Mouse (Mus musculus) G1E (cell line): ENCODE measurements around the gene Paxx. TPM values are rescaled to one million over a fixed set of nuclear protein-coding genes. Genes with fewer than 3 reads are reported as not detected.
A peak's percentile ranks its signal among the peaks of the same experiment; 100 is the strongest.

Source experiments
- ATAC-seq: 2 replicates; pipeline ENCODE4 v1.8.0; 2016; ENCODE audit warnings: mild to moderate bottlenecking; ENCODE audit not compliant: insufficient number of reproducible peaks, poor library complexity, low FRiP score, severe bottlenecking; ENCODE audit errors: extremely low read depth
- DNase-seq: peaks from one replicate; pipeline ENCODE4 v3.0.0; 2012; ENCODE audit warnings: low spot score
- H3K27me3 ChIP-seq: 2 replicates; pipeline ENCODE4 v1.6.1; 2012; ENCODE audit warnings: mild to moderate bottlenecking, low read length, inconsistent platforms; ENCODE audit not compliant: insufficient read depth
- H3K36me3 ChIP-seq: replicated peaks from 2 replicates; pipeline ENCODE3; 2012; ENCODE audit warnings: mild to moderate bottlenecking, inconsistent platforms
- H3K4me1 ChIP-seq: 2 replicates; pipeline ENCODE4 v1.6.1; 2012; ENCODE audit warnings: low read depth, low read length, inconsistent platforms, mixed read lengths; ENCODE audit not compliant: insufficient read depth
- H3K4me3 ChIP-seq: 2 replicates; pipeline ENCODE4 v1.5.1; 2012; ENCODE audit warnings: low read depth, mild to moderate bottlenecking, inconsistent platforms, low read length, moderate library complexity, mixed read lengths
- H3K9me3 ChIP-seq: replicated peaks from 2 replicates; pipeline ENCODE4 v1.6.1; 2012; ENCODE audit warnings: inconsistent platforms
- CTCF ChIP-seq: IDR thresholded peaks from 2 replicates; pipeline ENCODE4 v1.5.1; 2012; ENCODE audit warnings: low read depth, low read length, inconsistent platforms, mixed read lengths
- GATA1 ChIP-seq: IDR thresholded peaks from 2 replicates; pipeline ENCODE4 v1.6.1; 2012; ENCODE audit warnings: borderline replicate concordance, low read length, inconsistent platforms, mixed read lengths
- GATA2 ChIP-seq: IDR thresholded peaks from 2 replicates; pipeline ENCODE4 v1.6.1; 2012; ENCODE audit warnings: low read depth, low read length, inconsistent platforms, borderline replicate concordance
- POLR2AphosphoS5 ChIP-seq: IDR thresholded peaks from 2 replicates; pipeline ENCODE4 v1.6.1; 2012; ENCODE audit warnings: low read depth, low read length, inconsistent platforms; ENCODE audit not compliant: insufficient replicate concordance
- TAL1 ChIP-seq: conservative IDR thresholded peaks from 2 replicates; pipeline ENCODE4 v1.6.1; 2012; ENCODE audit warnings: low read depth, low read length, inconsistent platforms, mixed read lengths
- polyA plus RNA-seq: library from polyadenylated mRNA; stranded (reverse); fragments of >175 nt; gene quantifications from 2 replicates; pipeline ENCODE4 v1.2.3, GENCODE M21; 2012
- total RNA-seq, 2 experiments: library from RNA; stranded (forward) in 1 of 2; stranded (reverse) in 1 of 2; fragments of 200-1000 nt in 1 of 2; fragments of >200 nt in 1 of 2; fragmentation: Nextera tagmentation in 1 of 2; gene quantifications; 2 replicates each; pipeline ENCODE4 v1.2.3; 2014 to 2017

The Paxx gene
- total RNA-seq (2014; fragmentation: Nextera tagmentation), result 16.3 and 23.2 TPM in 2 replicates
- 14.2 and 17.8 TPM in 2 replicates for total RNA-seq (2017)
- 43.4 and 47.0 TPM in 2 replicates for polyA plus RNA-seq

GRCm38 (mm10) chr2:25460551-25461309, at the start of gene Paxx:
Gene Paxx (minus strand): TSS chr2:25461094.
- Histone ChIP-seq H3K4me3 (peak within 1 kb of the TSS; percentile 82), H3K27me3 (peaks cover 14% of the 10 kb centered on the region), H3K9me3 (no peaks in the 10 kb centered on the region), H3K36me3 (peaks cover 29% of the 10 kb centered on the region), H3K4me1 (peaks cover 45% of the 10 kb centered on the region)
- TF ChIP-seq POLR2AphosphoS5 (no peak), TAL1 (no peak), GATA1 (no peak), CTCF (no peak), GATA2 (no peak)
- peak; percentile 92 for DNase-seq
- ATAC-seq, result peak; percentile 95

DNA sequence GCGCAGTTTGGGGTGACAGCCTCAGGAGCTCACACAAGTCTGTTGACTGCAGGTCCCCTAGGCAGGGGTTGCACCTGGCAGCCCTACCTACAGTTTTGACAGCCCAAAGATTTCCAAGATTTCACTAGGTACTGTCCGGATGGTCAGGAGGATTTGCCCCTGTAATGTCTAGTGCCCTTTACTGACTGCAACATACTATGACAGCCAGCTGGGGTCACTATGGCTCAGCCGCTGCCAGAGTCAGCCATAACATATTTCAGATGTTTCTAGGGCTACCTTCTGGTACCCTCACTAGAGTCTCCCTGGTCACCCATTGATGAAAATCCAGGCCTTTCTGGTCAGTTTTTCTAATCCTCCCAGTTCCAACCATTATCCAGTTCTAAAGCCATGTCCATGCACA, 49.0 kb upstream of the Paxx start:
- no peaks in the 10 kb centered on the region for H3K4me1 ChIP-seq
- TF ChIP-seq POLR2AphosphoS5, result no peak
- TF ChIP-seq GATA2, result no peak
- H3K9me3 ChIP-seq, result no peaks in the 10 kb centered on the region
- DNase-seq (no peak), ATAC-seq (no peak)
- peaks cover 21% of the 10 kb centered on the region for H3K36me3 ChIP-seq
- peaks cover 16% of the 10 kb centered on the region for H3K27me3 ChIP-seq
- no peak overlapping the region for H3K4me3 ChIP-seq

DNA sequence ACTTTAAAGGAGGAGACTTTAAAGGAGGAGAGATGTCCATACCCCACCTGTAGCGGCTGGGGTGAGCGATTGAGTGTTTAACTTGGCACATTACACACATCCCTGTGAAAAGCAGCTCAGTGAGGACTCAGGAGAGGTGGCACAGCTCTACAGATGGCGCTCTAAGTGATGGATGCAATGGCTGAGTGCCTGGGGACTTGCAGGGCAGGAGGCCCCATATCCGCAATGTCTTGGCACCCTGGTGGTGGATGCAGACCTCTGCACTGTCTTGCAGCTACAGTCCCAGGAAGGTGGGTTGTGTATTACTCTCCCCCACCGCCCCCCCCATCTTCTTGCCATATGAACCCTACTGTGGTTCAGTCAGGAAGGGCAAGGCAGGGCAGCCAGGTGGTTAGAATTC, 46.1 kb upstream of the Paxx start:
- no peak for DNase-seq
- peaks cover 15% of the 10 kb centered on the region for H3K4me1 ChIP-seq
- H3K9me3 ChIP-seq, result no peaks in the 10 kb centered on the region
- peaks cover 51% of the 10 kb centered on the region for H3K36me3 ChIP-seq
- TF ChIP-seq GATA2, result no peak
- no peak for TF ChIP-seq POLR2AphosphoS5
- TF ChIP-seq GATA1, result no peak
- no peak for TF ChIP-seq TAL1
- no peak for TF ChIP-seq CTCF
- H3K27me3 ChIP-seq, result peaks cover 10% of the 10 kb centered on the region; the same call in 1 of the 2 replicates
- no peak overlapping the region for H3K4me3 ChIP-seq
- no peak for ATAC-seq

- peaks cover 56% of the 10 kb centered on the region for H3K36me3 ChIP-seq
Measured at GRCm38 (mm10) chr2:25505860-25506259, 45.0 kb upstream of the Paxx start.

DNA sequence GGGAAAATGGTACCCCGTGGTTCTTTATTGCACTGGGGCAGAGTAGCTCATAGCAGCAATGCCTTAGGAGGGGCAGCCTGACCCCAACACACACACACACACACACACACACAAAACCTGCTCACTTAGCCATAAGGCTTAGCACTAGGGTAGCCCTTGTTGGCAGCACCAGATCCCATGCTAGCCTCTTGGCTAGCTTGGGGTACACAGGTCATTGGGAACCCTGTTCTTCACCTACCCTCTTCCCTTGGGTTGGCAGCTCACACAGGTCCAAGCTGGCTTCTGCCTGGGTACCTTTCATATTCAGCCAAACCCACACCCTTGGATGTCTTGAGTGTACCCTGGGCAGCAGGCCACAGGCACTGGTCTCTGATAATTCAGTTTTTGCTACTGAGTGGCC, 44.1 kb upstream of the Paxx start:
- no peak for DNase-seq
- H3K27me3 ChIP-seq, result peaks cover 5% of the 10 kb centered on the region; the same call in 1 of the 2 replicates
- no peaks in the 10 kb centered on the region for H3K9me3 ChIP-seq
- no peak for ATAC-seq
- peaks cover 56% of the 10 kb centered on the region for H3K36me3 ChIP-seq
- no peak for TF ChIP-seq TAL1
- no peak for TF ChIP-seq GATA2
- no peak for TF ChIP-seq POLR2AphosphoS5
- no peak for TF ChIP-seq CTCF
- no peak for TF ChIP-seq GATA1
- H3K4me1 ChIP-seq, result peaks cover 28% of the 10 kb centered on the region
- H3K4me3 ChIP-seq, result no peak overlapping the region

More at GRCm38 (mm10) chr2:25505860-25506259, 45.0 kb upstream of the Paxx start:
- DNase-seq, result no peak
- ATAC-seq, result no peak
- no peaks in the 10 kb centered on the region for H3K9me3 ChIP-seq
- TF ChIP-seq CTCF (no peak), GATA2 (no peak), TAL1 (no peak), GATA1 (no peak), POLR2AphosphoS5 (no peak)
- H3K27me3 ChIP-seq, result peaks cover 5% of the 10 kb centered on the region; the same call in 1 of the 2 replicates
- H3K4me1 ChIP-seq, result peaks cover 24% of the 10 kb centered on the region
- no peak overlapping the region for H3K4me3 ChIP-seq

GRCm38 (mm10) chr2:25504538-25504937, 43.6 kb upstream of the Paxx start:
- no peak for DNase-seq
- H3K27me3 ChIP-seq, result peaks cover 5% of the 10 kb centered on the region; the same call in 1 of the 2 replicates
- no peak overlapping the region for H3K4me3 ChIP-seq
- no peak for TF ChIP-seq POLR2AphosphoS5
- no peak for ATAC-seq
- H3K4me1 ChIP-seq, result peaks cover 33% of the 10 kb centered on the region
- H3K9me3 ChIP-seq, result no peaks in the 10 kb centered on the region
- H3K36me3 ChIP-seq, result peaks cover 56% of the 10 kb centered on the region
